Mouse (Mus musculus) brain, embryonic 18.5 days (tissue): ENCODE data around the gene Adra1b.
A peak's percentile ranks its signal among the peaks of the same experiment; 100 is the strongest.

Experiments used
- DNase-seq: peaks from one replicate; pipeline ENCODE4 v3.0.0-alpha.2; 2012; ENCODE audit warnings: low read depth, low spot score

The Adra1b gene

GRCm38 (mm10) chr11:43820552-43821460, 80.2 kb downstream of the Adra1b start:
- no peak for DNase-seq

- DNase-seq = no peak
Measured at GRCm38 (mm10) chr11:43817368-43817923, 83.6 kb downstream of the Adra1b start.

- DNase-seq = no peak
Measured at GRCm38 (mm10) chr11:43812535-43812934, 88.5 kb downstream of the Adra1b start.

- DNase-seq = no peak
Measured at GRCm38 (mm10) chr11:43807732-43808131, 93.3 kb downstream of the Adra1b start.

GRCm38 (mm10) chr11:43795992-43796391, 105.0 kb downstream of the Adra1b start:
- no peak for DNase-seq

GRCm38 (mm10) chr11:43790446-43790845, 110.6 kb downstream of the Adra1b start:
- no peak for DNase-seq

GRCm38 (mm10) chr11:43783772-43784171, 117.2 kb downstream of the Adra1b start:
- DNase-seq = no peak

GRCm38 (mm10) chr11:43783106-43783505, 117.9 kb downstream of the Adra1b start:
- no peak for DNase-seq

GRCm38 (mm10) chr11:43779551-43779950, 121.5 kb downstream of the Adra1b start:
- DNase-seq = no peak

- no peak for DNase-seq
Measured at GRCm38 (mm10) chr11:43776324-43776694, 124.7 kb downstream of the Adra1b start.

- no peak for DNase-seq
Measured at GRCm38 (mm10) chr11:43775469-43776323, 125.3 kb downstream of the Adra1b start.

- no peak for DNase-seq
Measured at GRCm38 (mm10) chr11:43773725-43774124, 127.3 kb downstream of the Adra1b start.

- DNase-seq = no peak
Measured at GRCm38 (mm10) chr11:43770110-43770509, 130.9 kb downstream of the Adra1b start.

- DNase-seq = no peak
Measured at GRCm38 (mm10) chr11:43767749-43768148, 133.3 kb downstream of the Adra1b start.

GRCm38 (mm10) chr11:43766922-43767648, 133.9 kb downstream of the Adra1b start:
- peak; percentile 43 for DNase-seq

GRCm38 (mm10) chr11:43758436-43758835, 142.6 kb downstream of the Adra1b start:
- DNase-seq = no peak

GRCm38 (mm10) chr11:43755411-43755810, 145.6 kb downstream of the Adra1b start:
- no peak for DNase-seq

GRCm38 (mm10) chr11:43754568-43754967, 146.4 kb downstream of the Adra1b start:
- no peak for DNase-seq

GRCm38 (mm10) chr11:43751542-43751941, 149.5 kb downstream of the Adra1b start:
- no peak for DNase-seq

GRCm38 (mm10) chr11:43747233-43748226, 153.5 kb downstream of the Adra1b start, which contains the start of gene Ttc1:
TSS of gene Ttc1 (minus strand) at chr11:43748008.
- peak; percentile 92 for DNase-seq
